Mouse (Mus musculus): ENCODE data around the gene Slc15a1.

- TF ChIP-seq CTCF (IDR thresholded peaks at IDR 0.05; ENCODE audit: insufficient read depth, low read length), result no peak
- no peak for TF ChIP-seq POLR2A (IDR thresholded peaks at IDR 0.05; ENCODE audit: borderline replicate concordance, extremely low read depth, low read depth, low read length)
Measured at GRCm38 (mm10) chr14:121547745-121548144, 42.7 kb upstream of the Slc15a1 start.
